Mouse (Mus musculus): ENCODE data around the gene Cap1. TPM values are rescaled to one million over a fixed set of nuclear protein-coding genes. Genes with fewer than 3 reads are reported as not detected.

The Cap1 gene
- polyA plus RNA-seq, 1 experiment from 2014 or later, result 76.7 TPM

DNA sequence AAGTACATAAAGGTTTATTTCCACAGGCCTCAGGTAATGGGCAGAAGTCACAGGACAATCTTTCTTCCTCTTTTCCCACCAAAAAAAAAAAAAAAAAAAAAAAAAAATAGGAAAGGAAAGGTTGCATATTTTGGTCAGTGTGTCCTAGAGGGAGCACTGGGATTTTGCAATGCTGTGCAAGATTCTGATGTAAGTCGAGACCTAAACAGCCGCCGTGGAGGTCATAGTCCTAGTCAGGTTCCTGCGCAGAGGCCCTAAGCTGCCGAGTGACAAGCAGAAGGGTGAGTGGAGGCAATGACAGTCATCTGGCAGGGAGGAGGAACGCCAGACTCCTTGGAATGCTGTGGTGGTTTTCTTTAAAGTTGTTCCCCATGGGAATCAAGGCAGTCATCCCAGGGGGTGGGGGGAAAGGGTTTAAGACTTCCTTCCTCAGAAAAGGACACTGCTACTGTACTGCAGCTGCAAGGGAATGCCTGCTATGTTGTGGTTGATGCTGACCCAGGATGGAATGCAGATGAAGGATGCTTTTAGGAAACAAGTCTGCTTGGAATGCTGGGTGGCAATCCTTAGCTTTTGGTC is 26.7 kb downstream of the Cap1 start:
- Histone ChIP-seq H3K4me1 (ENCODE audit: control insufficient read depth, insufficient read depth, low read length) (no peaks in the 10 kb centered on the region), H3K36me3 (ENCODE audit: control insufficient read depth, insufficient read depth, low read length) (peaks cover 80% of the 10 kb centered on the region), H3K27me3 (ENCODE audit: control insufficient read depth, insufficient read depth, low read length) (no peaks in the 10 kb centered on the region), H3K4me3 (ENCODE audit: low read length) (no peak overlapping the region), H3K9ac (ENCODE audit: low read depth, low read length) (no peak overlapping the region), H3K9me3 (ENCODE audit: control insufficient read depth, low read length) (no peaks in the 10 kb centered on the region), H3K27ac (ENCODE audit: low read depth, low read length) (no peak overlapping the region), H3K4me2 (replicated peaks; ENCODE audit: low read depth, low read length) (no peak overlapping the region)
- ATAC-seq (ENCODE audit: low FRiP score, low TSS enrichment), result no peak
- 81% methylated on average over 6 of the region's 6 CpGs for WGBS

DNA sequence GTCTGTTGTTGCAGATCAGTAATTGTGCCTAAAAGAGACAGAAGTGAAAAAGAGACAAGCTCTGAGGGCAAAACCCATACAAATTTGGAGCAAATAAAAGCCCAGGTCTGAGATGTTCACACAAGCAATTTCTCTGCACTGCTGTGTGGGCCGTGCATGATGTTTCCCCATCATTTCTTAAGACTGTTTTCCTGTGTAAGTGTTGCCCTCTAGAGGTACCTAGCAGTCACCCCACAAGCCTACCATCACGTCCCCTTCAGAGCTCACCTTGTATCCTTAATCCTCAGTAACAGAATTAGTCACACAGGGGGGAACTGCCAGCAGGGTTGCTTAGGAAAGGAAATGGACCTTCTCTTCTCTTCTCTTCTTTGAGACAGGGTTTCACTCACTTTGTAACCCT is 27.9 kb downstream of the Cap1 start:
- peaks cover 71% of the 10 kb centered on the region for H3K36me3 ChIP-seq (ENCODE audit: control insufficient read depth, insufficient read depth, low read length)
- H3K27me3 ChIP-seq (ENCODE audit: control insufficient read depth, insufficient read depth, low read length), result no peaks in the 10 kb centered on the region
- H3K4me3 ChIP-seq (ENCODE audit: low read length), result no peak overlapping the region
- ATAC-seq (ENCODE audit: low FRiP score, low TSS enrichment), result no peak
- no peaks in the 10 kb centered on the region for H3K9me3 ChIP-seq (ENCODE audit: control insufficient read depth, low read length)
- no peak overlapping the region for H3K27ac ChIP-seq (ENCODE audit: low read depth, low read length)
- H3K4me1 ChIP-seq (ENCODE audit: control insufficient read depth, insufficient read depth, low read length), result no peaks in the 10 kb centered on the region
- H3K9ac ChIP-seq (ENCODE audit: low read depth, low read length), result no peak overlapping the region
- WGBS, result 76% methylated on average over 2 of the region's 2 CpGs
- H3K4me2 ChIP-seq (replicated peaks; ENCODE audit: low read depth, low read length), result no peak overlapping the region

DNA sequence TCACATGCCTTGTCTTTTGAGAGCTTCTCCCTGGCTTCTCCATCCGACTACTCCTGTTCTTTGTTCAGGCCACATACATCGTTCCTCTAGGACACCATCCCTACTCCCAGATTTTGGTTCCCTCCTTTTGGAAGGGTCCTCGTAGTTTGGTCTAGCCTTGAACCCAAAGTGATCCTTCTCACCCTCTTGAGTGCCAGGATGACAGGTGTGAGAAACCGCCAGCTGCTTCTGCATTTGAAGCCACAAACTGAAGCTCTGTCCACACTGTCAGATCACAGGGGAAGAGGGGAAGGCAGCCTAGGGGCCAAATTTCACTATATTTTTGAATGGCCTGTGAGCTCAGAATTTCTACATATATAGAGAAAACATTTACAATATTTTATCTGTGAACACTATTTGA is 31.1 kb downstream of the Cap1 start:
- Histone ChIP-seq H3K9ac (ENCODE audit: low read depth, low read length) (no peak overlapping the region), H3K4me3 (ENCODE audit: low read length) (no peak overlapping the region), H3K4me1 (ENCODE audit: control insufficient read depth, insufficient read depth, low read length) (no peaks in the 10 kb centered on the region), H3K4me2 (replicated peaks; ENCODE audit: low read depth, low read length) (no peak overlapping the region), H3K9me3 (ENCODE audit: control insufficient read depth, low read length) (no peaks in the 10 kb centered on the region), H3K27me3 (ENCODE audit: control insufficient read depth, insufficient read depth, low read length) (no peaks in the 10 kb centered on the region), H3K27ac (ENCODE audit: low read depth, low read length) (no peak overlapping the region), H3K36me3 (ENCODE audit: control insufficient read depth, insufficient read depth, low read length) (peaks cover 59% of the 10 kb centered on the region)
- 90% methylated on average over 4 of the region's 4 CpGs for WGBS
- no peak for ATAC-seq (ENCODE audit: low FRiP score, low TSS enrichment)

DNA sequence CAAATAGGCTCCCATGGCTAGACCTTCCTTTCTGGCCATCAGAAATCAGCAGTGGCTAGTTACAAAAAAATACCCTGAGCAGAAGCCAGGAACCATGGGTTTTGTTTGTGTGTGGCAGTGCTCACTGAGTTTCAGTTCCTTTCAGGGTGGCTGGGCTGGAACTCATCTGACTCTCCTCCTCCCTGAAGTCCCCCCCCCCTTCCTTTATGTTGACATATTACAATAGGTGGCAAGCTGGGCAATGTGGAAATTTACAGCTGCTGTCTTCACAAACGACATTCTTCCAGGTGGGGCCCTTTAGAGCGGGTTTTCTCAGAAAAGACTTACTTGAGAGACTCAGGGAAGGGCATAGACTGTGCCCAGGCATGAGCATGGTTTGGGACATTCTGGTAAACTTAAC is 32.2 kb downstream of the Cap1 start:
- Histone ChIP-seq H3K27ac (ENCODE audit: low read depth, low read length) (no peak overlapping the region), H3K4me2 (replicated peaks; ENCODE audit: low read depth, low read length) (no peak overlapping the region), H3K9ac (ENCODE audit: low read depth, low read length) (no peak overlapping the region), H3K4me3 (ENCODE audit: low read length) (no peak overlapping the region), H3K27me3 (ENCODE audit: control insufficient read depth, insufficient read depth, low read length) (no peaks in the 10 kb centered on the region), H3K9me3 (ENCODE audit: control insufficient read depth, low read length) (no peaks in the 10 kb centered on the region), H3K4me1 (ENCODE audit: control insufficient read depth, insufficient read depth, low read length) (no peaks in the 10 kb centered on the region), H3K36me3 (ENCODE audit: control insufficient read depth, insufficient read depth, low read length) (peaks cover 55% of the 10 kb centered on the region)
- 35% methylated on average over 2 of the region's 2 CpGs for WGBS
- ATAC-seq (ENCODE audit: low FRiP score, low TSS enrichment), result no peak

DNA sequence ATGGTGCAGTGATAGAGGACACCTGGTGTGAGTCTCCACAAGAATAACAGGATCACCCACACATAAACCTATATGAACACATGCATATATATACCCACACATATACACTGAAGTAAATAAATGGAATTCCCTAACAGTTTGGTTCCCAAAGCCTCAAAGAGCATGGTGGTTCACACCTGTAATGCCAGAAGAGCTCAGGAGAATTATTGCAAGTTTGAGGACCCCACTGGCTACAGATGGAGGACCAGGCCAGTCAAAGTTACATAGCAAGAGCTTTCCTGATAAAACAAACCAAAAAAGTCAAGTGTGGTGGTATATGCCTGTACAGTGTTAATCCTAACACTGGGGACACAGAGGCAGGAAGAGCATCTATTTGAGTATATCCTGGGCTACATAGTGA is 34.3 kb downstream of the Cap1 start:
- Histone ChIP-seq H3K9ac (ENCODE audit: low read depth, low read length) (no peak overlapping the region), H3K4me2 (replicated peaks; ENCODE audit: low read depth, low read length) (no peak overlapping the region), H3K4me1 (ENCODE audit: control insufficient read depth, insufficient read depth, low read length) (no peaks in the 10 kb centered on the region), H3K27ac (ENCODE audit: low read depth, low read length) (no peak overlapping the region), H3K36me3 (ENCODE audit: control insufficient read depth, insufficient read depth, low read length) (peaks cover 56% of the 10 kb centered on the region), H3K27me3 (ENCODE audit: control insufficient read depth, insufficient read depth, low read length) (no peaks in the 10 kb centered on the region), H3K4me3 (ENCODE audit: low read length) (no peak overlapping the region), H3K9me3 (ENCODE audit: control insufficient read depth, low read length) (no peaks in the 10 kb centered on the region)
- ATAC-seq (ENCODE audit: low FRiP score, low TSS enrichment), result no peak

DNA sequence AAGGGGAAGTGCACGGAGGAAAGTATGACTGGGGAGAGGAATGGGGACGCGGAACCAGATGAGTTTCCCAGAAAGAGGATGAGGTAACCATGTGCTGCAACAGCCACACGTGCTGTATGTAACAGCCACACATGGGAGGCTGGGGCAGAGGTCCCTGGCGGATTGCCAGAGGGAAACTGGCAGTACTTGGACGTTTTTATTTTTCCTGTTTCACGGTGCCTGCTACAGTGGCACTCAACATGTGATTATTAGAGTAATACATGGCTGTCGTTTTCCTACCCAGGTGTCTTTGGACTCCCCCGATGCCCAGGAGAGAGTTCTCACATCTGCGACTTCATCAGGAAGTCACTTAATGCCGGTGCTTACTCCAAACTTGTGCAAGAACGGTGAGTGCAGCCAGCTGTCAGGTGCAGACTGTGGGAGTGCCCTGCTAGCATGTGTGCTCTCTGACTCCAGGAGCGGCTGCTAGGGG is 37.7 kb downstream of the Cap1 start:
- H3K36me3 ChIP-seq (ENCODE audit: control insufficient read depth, insufficient read depth, low read length), result peaks cover 51% of the 10 kb centered on the region
- H3K4me3 ChIP-seq (ENCODE audit: low read length), result no peak overlapping the region
- ATAC-seq (ENCODE audit: low FRiP score, low TSS enrichment), result no peak
- 74% methylated on average over 13 of the region's 13 CpGs for WGBS
- H3K4me2 ChIP-seq (replicated peaks; ENCODE audit: low read depth, low read length), result no peak overlapping the region
- no peaks in the 10 kb centered on the region for H3K27me3 ChIP-seq (ENCODE audit: control insufficient read depth, insufficient read depth, low read length)
- H3K27ac ChIP-seq (ENCODE audit: low read depth, low read length), result no peak overlapping the region
- no peaks in the 10 kb centered on the region for H3K9me3 ChIP-seq (ENCODE audit: control insufficient read depth, low read length)
- no peaks in the 10 kb centered on the region for H3K4me1 ChIP-seq (ENCODE audit: control insufficient read depth, insufficient read depth, low read length)
- no peak overlapping the region for H3K9ac ChIP-seq (ENCODE audit: low read depth, low read length)

DNA sequence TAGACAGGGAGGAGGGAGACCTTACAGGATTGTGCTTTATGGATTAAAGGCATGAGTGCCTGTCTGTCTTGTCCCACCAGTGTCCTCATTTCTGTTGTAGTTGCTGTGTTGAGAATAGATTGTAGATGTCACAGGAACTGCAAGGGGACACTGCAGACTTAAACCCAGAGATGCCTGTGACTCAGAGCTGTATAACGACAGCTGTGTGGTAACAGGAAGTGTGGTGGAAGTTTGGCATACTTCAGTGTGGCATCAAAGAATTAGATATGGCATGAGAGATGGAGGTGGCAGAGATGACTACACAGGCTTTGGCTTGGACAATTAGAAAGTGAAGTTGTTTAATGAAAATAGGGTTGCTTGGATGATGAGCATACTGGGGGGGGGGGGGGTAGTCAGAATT is 47.4 kb downstream of the Cap1 start:
- Histone ChIP-seq H3K9me3 (ENCODE audit: control insufficient read depth, low read length) (no peaks in the 10 kb centered on the region), H3K4me3 (ENCODE audit: low read length) (no peak overlapping the region), H3K9ac (ENCODE audit: low read depth, low read length) (no peak overlapping the region), H3K27ac (ENCODE audit: low read depth, low read length) (no peak overlapping the region), H3K4me2 (replicated peaks; ENCODE audit: low read depth, low read length) (no peak overlapping the region), H3K4me1 (ENCODE audit: control insufficient read depth, insufficient read depth, low read length) (0 out of 2 replicates have a peak, but pooled peaks cover 5% of the 10 kb centered on the region), H3K36me3 (ENCODE audit: control insufficient read depth, insufficient read depth, low read length) (peaks cover 4% of the 10 kb centered on the region; the same call in 1 of the 2 replicates), H3K27me3 (ENCODE audit: control insufficient read depth, insufficient read depth, low read length) (no peaks in the 10 kb centered on the region)
- ATAC-seq (ENCODE audit: low FRiP score, low TSS enrichment), result no peak
- WGBS, result 71% methylated on average over 1 of the region's 1 CpGs

DNA sequence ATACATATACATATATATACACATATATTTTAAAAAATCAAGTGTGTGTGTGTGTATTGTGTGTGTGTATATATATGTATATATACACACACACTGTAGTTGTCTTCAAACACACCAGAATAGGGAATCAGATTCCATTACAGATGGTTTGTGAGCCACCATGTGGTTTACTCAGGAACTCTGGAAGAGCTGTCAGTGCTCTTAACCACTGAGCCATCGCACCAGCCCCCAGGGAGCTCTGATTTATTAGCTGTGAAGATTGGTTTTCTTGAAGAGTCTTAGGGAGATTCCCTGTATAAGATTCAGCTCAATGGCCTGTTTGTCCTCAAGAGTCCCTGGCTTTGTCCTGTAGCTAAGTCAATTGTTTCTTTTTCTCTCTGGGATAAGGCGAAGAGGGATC is 47.9 kb downstream of the Cap1 start:
- Histone ChIP-seq H3K9me3 (ENCODE audit: control insufficient read depth, low read length) (no peaks in the 10 kb centered on the region), H3K27ac (ENCODE audit: low read depth, low read length) (no peak overlapping the region), H3K4me2 (replicated peaks; ENCODE audit: low read depth, low read length) (no peak overlapping the region), H3K9ac (ENCODE audit: low read depth, low read length) (no peak overlapping the region), H3K27me3 (ENCODE audit: control insufficient read depth, insufficient read depth, low read length) (no peaks in the 10 kb centered on the region), H3K4me1 (ENCODE audit: control insufficient read depth, insufficient read depth, low read length) (0 out of 2 replicates have a peak, but pooled peaks cover 5% of the 10 kb centered on the region), H3K36me3 (ENCODE audit: control insufficient read depth, insufficient read depth, low read length) (peaks cover 4% of the 10 kb centered on the region; the same call in 1 of the 2 replicates), H3K4me3 (ENCODE audit: low read length) (no peak overlapping the region)
- WGBS, result 64% methylated on average over 2 of the region's 2 CpGs
- no peak for ATAC-seq (ENCODE audit: low FRiP score, low TSS enrichment)

DNA sequence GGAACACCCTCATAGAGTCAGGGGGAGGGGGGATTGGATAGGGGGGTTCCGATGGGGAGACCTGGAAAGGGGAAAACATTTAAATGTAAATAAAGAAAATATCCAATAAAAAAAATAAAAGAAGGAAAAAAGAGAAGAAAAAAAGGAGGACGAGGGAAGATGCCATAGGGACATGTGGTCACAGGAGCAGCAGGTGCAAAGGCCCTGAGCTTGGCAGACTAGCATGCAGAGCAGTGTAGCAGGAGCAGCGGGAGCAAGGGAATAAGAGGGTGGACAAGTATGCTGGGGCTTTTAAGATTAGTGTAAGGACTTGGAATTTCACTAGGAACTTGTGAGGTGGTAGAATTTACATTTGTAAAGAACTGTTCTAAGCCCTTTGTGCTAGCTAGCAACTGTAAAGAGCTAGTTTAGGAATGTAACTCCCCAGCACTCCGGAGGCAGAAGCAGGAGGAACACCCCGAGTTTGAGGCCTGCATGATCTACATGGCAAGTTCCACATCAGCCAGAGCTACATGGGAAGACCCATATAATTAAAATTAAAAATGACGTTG is 48.6 kb downstream of the Cap1 start:
- H3K4me1 ChIP-seq (ENCODE audit: control insufficient read depth, insufficient read depth, low read length), result 0 out of 2 replicates have a peak, but pooled peaks cover 5% of the 10 kb centered on the region
- peaks cover 4% of the 10 kb centered on the region; the same call in 1 of the 2 replicates for H3K36me3 ChIP-seq (ENCODE audit: control insufficient read depth, insufficient read depth, low read length)
- H3K9ac ChIP-seq (ENCODE audit: low read depth, low read length), result no peak overlapping the region
- peak overlapping the region; percentile 85; the same call in 1 of the 2 replicates for H3K4me3 ChIP-seq (ENCODE audit: low read length)
- no peak overlapping the region; the same call in 1 of the 2 replicates for H3K4me2 ChIP-seq (replicated peaks; ENCODE audit: low read depth, low read length)
- no peak for ATAC-seq (ENCODE audit: low FRiP score, low TSS enrichment)
- no peaks in the 10 kb centered on the region for H3K9me3 ChIP-seq (ENCODE audit: control insufficient read depth, low read length)
- 78% methylated on average over 6 of the region's 6 CpGs for WGBS
- no peaks in the 10 kb centered on the region for H3K27me3 ChIP-seq (ENCODE audit: control insufficient read depth, insufficient read depth, low read length)
- H3K27ac ChIP-seq (ENCODE audit: low read depth, low read length), result no peak overlapping the region
